Mouse (Mus musculus) lung, postnatal 0 days (tissue): Measurements from ENCODE around the gene Rarg.

ENCODE experiments used
- CTCF ChIP-seq: IDR thresholded peaks from 2 replicates; pipeline ENCODE4 v1.5.1; 2016; ENCODE audit warnings: antibody characterized with exemption, mild to moderate bottlenecking
- EP300 ChIP-seq: IDR thresholded peaks from 2 replicates; pipeline ENCODE4 v1.6.1; 2016; ENCODE audit warnings: antibody characterized with exemption, mild to moderate bottlenecking, control low read depth

GRCm38 (mm10) chr15:102233896-102234295 lies 23.4 kb downstream of the Rarg start:
- TF ChIP-seq CTCF (no peak), EP300 (no peak)
